Mouse (Mus musculus) CH12F3 (cell line): ENCODE data around the gene Meis3.

ENCODE experiments used
- in situ Hi-C: fragments of 300-500 bp; cut with MboI; formaldehyde crosslinking; loops from 2 replicates; pipeline ENCODE4 v1.14.3; 2020; ENCODE audit warnings: low sequenced_read_pairs

Meis3 gene

GRCm38 (mm10) chr7:16156105-16156714 lies 18.7 kb upstream of the Meis3 start:
- in situ Hi-C loops = no loop called here

GRCm38 (mm10) chr7:16158735-16159134 lies 16.2 kb upstream of the Meis3 start:
- in situ Hi-C loops = no loop called here

- in situ Hi-C loops = no loop called here
Observed at GRCm38 (mm10) chr7:16160702-16161101, 14.2 kb upstream of the Meis3 start.

- in situ Hi-C loops = no loop called here
Observed at GRCm38 (mm10) chr7:16161302-16161701, 13.6 kb upstream of the Meis3 start.

- in situ Hi-C loops = no loop called here
Observed at GRCm38 (mm10) chr7:16162036-16162435, 12.9 kb upstream of the Meis3 start.

- in situ Hi-C loops = no loop called here
Observed at GRCm38 (mm10) chr7:16172141-16172581, 2.7 kb upstream of the Meis3 start.

GRCm38 (mm10) chr7:16172586-16173140 lies 2.2 kb upstream of the Meis3 start:
- in situ Hi-C loops = no loop called here

GRCm38 (mm10) chr7:16173146-16173545 lies 1.7 kb upstream of the Meis3 start:
- in situ Hi-C loops = no loop called here

GRCm38 (mm10) chr7:16175542-16175931 lies 647 bp downstream of the Meis3 start:
- in situ Hi-C loops = no loop called here

GRCm38 (mm10) chr7:16178114-16178513 lies 3.2 kb downstream of the Meis3 start:
- in situ Hi-C loops = no loop called here

GRCm38 (mm10) chr7:16183663-16184062 lies 8.8 kb downstream of the Meis3 start:
- in situ Hi-C loops = loop anchor here (5.0 kb wide), 1 partner anchor 84 kb away; no protein-coding TSS in a partner anchor

DNA sequence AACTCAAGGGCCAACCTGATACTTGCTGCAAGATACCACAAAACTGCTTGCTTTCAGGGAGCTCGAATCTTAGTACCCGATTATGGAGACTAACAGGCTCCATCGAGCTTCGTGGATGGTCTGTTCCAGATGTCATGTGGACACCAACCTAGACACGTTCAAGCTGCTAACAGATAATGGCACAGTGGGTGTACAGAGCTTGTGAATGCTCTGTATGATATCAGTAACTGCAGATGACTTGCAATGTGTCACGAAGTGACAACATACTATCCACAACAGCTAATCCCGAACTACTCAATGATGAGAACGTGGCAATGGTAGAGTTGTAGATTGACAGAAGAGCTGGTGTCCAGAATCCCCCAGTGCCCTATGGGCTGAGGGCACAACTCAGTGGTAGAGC lies 12.6 kb downstream of the Meis3 start:
- in situ Hi-C loops = no loop called here

GRCm38 (mm10) chr7:16192315-16192714 lies 17.4 kb downstream of the Meis3 start:
- in situ Hi-C loops = no loop called here

DNA sequence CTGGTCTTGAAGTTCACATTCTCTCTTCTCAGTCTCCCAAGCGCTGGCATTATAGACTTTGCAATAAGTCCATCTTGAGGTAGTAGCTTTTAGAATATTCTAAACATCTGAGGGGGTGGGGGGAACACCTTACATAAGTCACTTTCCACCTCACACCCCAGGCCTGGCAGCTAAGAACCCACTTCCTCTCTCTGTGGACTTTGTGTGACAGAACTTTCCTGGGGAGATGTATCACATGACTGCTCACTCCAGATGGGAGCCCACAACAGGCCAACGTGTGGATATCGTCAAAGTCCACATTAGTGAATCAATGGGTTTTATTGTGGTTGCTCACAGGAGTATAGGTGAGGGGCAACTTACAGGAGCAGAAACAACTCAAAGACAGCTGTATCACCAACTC lies 18.8 kb downstream of the Meis3 start:
- in situ Hi-C loops = no loop called here

DNA sequence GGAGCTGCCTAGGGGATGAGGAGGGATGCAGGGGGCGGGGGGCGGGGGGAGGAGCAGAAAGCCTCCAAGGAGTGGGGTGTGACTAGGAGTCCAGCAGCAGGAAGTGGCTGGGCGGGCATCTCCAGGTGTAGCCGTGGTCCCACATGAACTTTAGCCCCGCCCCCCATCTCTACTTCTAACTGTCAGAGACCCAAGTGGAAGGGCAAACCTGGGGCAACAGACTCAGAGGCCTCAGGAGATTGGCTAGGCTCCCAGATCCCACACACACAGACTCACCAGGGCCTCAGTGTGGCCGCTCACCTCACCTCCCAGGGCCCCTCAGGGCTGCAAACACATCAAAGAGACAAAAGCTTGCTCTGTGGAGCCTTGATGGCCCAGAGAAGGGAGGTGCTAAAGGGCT lies 21.7 kb downstream of the Meis3 start:
- in situ Hi-C loops = no loop called here

DNA sequence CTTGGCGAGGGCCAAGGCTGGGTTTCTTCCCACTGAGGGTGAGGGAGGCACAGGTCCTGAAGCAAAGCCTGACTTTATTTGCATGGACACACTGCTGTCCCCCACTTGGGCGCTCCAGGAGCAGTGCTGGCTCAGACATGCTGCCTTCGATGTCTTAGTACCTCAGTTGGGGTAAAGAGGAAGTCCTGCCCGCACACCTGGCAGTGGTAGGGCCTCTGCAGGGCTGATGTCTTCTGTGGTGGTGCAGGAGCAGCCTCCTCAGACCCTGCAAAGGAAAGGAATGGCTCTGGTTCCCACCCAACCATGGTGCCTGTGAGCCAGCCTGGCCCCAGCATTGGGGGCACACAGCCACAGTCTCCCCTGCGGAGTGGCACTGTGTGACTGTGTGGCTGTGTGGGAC lies 22.3 kb downstream of the Meis3 start:
- in situ Hi-C loops = no loop called here

DNA sequence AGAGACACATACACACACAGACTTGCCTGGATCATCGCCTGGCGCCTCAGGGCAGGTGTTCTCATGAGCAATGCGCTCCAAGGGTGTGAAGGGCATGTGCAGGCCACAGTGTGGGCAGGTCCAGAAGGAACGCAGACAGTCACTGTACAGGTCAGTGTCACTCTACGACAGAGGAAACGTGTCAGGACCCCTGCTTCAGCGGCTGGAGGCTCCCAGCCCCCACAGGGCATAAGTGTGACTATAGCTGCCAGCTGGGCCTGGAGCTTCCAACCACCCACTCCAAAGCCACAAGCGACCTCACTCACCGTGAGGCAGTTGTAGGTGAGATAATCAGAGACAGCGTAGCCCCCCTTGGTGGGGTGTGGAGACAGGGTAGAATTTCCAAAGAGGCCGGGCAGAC lies 23.6 kb downstream of the Meis3 start:
- in situ Hi-C loops = no loop called here

- in situ Hi-C loops = no loop called here
Observed at GRCm38 (mm10) chr7:16201136-16201535, 26.2 kb downstream of the Meis3 start.

DNA sequence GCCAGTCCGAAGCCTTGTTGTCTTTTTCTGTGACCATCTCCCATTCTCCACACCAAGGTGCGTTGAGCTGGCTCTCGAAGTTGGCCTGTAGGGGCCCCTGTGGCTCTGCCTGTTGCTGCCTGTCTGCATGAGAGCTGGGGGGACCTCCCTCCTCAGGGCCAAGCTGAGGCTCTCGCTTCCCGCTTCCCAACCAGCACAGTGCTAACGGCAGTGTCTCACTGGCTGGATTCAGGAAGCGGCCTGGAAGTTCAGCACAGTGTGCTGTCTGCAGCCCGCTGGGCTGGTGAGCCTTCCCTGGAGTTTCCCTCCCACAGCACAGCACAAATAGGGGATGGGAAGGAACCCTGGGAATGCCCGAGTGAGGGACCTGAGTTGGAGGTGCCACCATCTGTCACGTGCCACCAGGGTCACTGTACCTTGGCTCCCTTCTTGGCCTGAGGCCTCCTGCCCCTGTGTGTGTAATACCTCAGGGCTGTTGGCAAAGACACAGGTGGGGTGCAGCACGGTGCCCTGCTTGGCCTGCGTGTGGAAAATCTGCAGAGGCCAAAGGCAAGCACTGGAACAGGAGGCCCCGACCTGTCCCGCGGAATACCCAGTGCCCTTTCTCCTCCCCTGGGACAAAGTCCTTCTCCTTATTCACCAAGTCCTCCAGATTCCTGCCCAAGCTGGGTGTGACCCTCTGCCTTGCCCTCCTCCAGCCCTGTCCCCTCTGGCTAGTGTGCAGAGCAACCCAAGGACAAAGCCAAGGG lies 28.0 kb downstream of the Meis3 start:
- in situ Hi-C loops = no loop called here

DNA sequence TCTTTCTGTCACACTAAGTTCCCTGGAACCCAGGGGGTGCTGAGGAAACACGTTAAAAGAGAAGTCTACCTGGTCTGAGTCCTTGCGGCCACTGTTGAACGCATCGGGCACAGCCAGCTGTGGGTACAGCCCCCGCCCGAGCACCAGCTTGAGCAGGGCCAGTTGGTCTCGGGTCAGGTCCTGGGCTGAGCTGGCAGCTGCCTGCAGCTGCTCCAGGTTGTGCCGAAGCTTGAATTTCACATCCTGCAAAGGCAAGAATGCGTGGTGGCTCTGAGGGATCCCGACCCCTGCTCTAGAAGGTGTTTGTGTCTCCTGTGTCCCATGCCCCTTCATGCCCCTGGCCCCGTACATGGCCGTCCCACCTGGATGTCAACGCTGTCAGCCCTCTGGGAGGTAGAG lies 28.6 kb downstream of the Meis3 start:
- in situ Hi-C loops = no loop called here

DNA sequence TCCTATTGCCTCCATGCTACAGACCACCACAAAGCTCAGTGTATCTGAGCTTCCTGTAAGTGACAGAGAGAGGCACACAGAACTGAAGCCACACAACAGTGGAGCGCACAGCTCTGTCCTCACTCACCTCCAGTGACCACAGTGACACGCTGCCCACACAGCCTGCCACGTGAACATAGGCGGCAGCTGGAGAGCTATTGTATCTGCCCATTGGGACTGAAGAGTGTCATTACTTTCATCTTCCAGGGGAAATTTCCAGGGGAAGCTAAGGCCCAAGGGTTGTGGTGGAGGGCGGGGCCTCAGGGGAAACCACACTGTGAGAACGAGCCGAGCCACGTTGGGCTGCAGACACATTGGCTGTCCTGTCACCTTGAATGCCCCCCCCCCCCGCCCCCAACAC lies 29.9 kb downstream of the Meis3 start:
- in situ Hi-C loops = no loop called here

- in situ Hi-C loops = no loop called here
Observed at GRCm38 (mm10) chr7:16207076-16207475, 32.2 kb downstream of the Meis3 start.
